Mouse (Mus musculus): ENCODE data around the gene Polr2m.
"Not testable (repeated sequence)": the region's sequence is repeated elsewhere in the genome, so short reads cannot be mapped to it uniquely, and the experiment has no call there.

Polr2m gene

GRCm38 (mm10) chr9:71485475-71486094 lies at the start of gene Polr2m:
TSS of gene Polr2m (minus strand) at chr9:71485935.
- peak; percentile 93 for DNase-seq (ENCODE audit: low read depth, low spot score)

GRCm38 (mm10) chr9:71535036-71535435 lies 49.3 kb upstream of the Polr2m start:
- DNase-seq (ENCODE audit: low read depth, low spot score): no peak

GRCm38 (mm10) chr9:71529960-71530359 lies 44.2 kb upstream of the Polr2m start:
- DNase-seq (ENCODE audit: low read depth, low spot score): peak; percentile 32

- DNase-seq (ENCODE audit: low read depth, low spot score): no peak
Observed at GRCm38 (mm10) chr9:71527438-71527837, 41.7 kb upstream of the Polr2m start.

DNA sequence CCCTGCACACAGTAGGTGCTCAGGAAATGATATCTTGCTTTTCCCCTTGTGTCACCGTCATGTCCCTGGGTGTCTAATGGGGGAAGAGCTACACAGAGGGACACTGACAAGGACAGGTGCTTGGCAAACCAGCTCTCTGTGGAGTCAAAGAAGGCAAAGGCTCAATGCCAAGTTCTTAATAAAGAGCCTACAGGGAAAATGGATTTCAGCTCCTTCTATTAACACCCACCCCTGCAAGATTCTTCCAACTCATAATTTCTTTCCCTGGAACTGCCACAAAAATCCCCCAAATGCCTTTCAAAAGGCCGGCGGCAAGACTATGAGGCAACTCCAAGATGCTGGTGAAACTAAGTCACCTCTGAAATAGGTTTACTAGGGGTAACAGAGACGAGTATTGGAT lies 38.2 kb upstream of the Polr2m start:
- DNase-seq (ENCODE audit: low read depth, low spot score): no peak

GRCm38 (mm10) chr9:71519836-71520235 lies 34.1 kb upstream of the Polr2m start:
- DNase-seq (ENCODE audit: low read depth, low spot score): no peak

DNA sequence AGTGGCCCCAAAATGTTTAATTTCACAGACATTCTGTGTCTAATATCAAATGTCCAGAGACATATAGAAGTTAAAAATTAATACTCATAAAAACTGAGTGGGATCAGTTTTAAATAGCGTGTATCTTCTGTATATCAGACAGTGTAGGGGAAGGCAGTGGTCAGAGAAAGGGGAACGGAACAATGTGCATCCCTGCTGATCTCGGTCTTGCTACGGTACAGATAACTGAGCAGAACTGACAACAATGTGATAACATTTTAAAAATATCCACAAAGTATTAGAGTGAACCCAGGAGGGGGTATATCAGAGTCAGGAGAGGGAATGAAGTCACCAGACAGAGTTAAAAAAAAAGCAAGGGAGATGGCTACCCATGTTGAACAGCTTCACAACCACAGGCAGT lies 31.8 kb upstream of the Polr2m start:
- DNase-seq (ENCODE audit: low read depth, low spot score): no peak

DNA sequence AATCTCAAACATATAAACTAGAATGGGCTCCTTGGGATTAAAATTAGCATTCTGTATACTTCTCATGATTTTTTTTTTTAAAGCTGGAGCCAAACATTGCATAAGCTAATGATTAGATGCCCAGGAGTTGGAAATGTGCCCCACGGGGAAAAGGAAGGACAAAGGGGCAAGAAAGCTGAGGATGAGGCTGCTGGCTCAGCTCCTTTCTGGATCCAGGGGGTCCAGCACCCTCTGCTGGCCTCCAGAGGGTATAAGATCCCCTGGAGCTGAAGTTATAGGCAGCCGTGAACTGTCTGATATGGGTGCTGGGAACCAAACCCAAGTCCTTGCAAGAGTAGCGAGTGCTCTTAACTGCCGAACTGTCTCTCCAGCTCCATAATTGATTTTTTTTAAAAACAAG lies 30.1 kb upstream of the Polr2m start:
- peak; percentile 55 for DNase-seq (ENCODE audit: low read depth, low spot score)

- no peak for DNase-seq (ENCODE audit: low read depth, low spot score)
Observed at GRCm38 (mm10) chr9:71513566-71513965, 27.8 kb upstream of the Polr2m start.

DNA sequence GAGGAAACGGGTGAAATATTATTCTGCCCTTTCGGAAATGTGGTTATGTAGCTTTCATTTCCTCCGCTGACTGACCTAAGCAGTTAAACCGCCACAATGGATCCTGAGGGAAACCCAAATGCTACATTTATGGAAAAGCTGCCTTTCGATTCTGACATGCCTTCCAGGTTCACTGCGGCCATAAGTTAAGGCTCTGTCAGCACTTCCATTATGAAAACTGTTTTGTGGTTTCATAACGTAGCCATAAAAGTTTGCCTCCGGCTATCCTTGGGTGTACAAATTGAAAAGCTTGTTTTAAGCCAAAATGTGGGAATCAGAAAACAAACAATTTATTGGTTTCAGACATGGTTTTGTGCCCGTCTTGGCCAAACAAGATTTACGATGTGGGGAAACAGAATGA lies 27.2 kb upstream of the Polr2m start:
- DNase-seq (ENCODE audit: low read depth, low spot score): no peak

DNA sequence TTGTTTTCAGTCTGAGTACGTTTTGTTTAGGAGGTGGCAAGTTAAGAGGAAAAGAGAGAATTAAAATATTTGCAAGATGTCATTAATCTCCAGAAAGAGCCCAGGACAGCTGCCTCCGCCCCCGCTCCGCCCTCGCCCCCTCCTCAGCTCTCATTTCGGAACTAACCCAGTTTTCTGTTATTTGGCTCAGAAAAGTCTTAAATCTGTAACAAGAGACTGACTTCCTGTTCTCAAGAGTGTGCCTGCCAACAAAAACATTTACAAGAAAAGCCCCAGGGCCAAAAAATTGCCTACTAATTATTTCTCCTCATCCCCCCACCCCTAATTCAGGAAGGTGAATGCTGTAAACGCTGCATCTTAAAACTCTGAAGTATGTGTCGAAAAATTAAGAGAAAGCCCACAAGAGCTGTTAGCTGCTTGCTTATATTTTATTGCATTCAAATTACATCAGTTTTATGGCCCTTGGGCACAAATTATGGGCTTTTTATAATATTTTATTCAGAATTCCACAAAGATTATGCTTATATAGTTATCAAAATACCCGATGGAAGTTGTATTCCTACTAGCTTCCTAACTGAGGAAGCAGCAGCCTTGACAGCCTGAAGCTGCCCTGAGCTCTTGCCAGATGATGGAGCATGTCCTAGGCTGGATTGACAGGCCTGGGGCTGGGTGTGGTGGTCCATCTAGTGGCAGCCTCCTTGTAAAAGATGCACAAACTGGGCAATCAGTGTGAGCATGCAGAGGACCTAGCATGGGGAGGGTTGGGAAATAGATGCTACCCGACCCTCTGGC lies 12.9 kb upstream of the Polr2m start:
- DNase-seq (ENCODE audit: low read depth, low spot score): no peak

DNA sequence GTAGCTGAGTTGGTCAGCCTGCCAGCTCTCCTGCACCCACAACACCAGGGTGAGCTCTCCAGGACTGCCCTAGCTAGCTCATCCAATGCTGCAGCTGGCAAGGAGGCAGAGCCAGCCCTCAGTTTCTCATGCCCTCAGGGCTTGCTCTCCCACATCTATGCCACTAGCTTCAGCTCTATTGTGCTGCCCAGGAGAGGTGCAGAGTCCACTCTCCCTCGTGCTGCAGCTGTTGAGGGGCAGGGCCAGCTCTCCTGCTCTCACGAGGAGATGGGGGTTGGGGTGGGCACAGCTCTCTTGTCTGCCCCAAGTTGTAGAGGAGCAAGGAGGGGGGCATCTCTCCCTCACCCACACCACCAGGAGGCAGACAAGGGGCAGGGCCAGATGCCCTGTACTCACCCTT lies 10.9 kb upstream of the Polr2m start:
- DNase-seq (ENCODE audit: low read depth, low spot score): no peak

- peak; percentile 71 for DNase-seq (ENCODE audit: low read depth, low spot score)
Observed at GRCm38 (mm10) chr9:71493771-71494170, 8.0 kb upstream of the Polr2m start.

GRCm38 (mm10) chr9:71492296-71493025 lies 6.7 kb upstream of the Polr2m start:
- DNase-seq (ENCODE audit: low read depth, low spot score): peak; percentile 70

GRCm38 (mm10) chr9:71490076-71490475 lies 4.3 kb upstream of the Polr2m start:
- peak; percentile 66 for DNase-seq (ENCODE audit: low read depth, low spot score)

GRCm38 (mm10) chr9:71486127-71486526 lies 392 bp upstream of the Polr2m start:
- no peak for DNase-seq (ENCODE audit: low read depth, low spot score)

DNA sequence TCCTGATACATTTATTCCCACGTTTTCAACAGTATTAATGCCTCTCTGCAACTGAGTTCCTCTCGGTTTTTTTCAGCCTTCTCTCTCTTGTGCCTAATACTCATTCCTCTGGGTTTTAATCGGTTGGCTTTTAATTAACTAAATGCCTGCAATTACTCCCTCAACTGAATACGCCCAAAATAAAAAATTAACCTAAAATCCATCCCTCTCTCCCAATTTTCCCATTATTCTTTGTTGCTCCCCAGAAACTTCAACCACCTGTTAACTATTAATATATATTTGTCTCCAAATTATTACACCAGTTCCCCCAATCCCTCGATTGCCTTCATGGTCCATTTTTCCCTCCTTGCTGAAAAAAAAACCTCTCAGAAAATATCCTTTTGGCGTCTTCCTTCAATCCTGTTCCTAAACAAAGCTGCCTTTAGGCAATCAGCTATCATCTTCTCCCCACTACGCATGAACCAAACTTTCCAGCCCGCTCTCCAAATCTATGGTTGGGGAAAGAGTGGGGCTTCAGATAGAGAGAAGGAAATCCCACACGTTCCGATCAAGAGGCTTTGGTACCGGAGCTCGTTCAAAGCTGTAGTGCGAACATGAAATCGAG lies 762 bp downstream of the Polr2m start:
- DNase-seq (ENCODE audit: low read depth, low spot score): no peak

- DNase-seq (ENCODE audit: low read depth, low spot score): not testable (repeated sequence)
Observed at GRCm38 (mm10) chr9:71483872-71484271, 1.9 kb downstream of the Polr2m start.

DNA sequence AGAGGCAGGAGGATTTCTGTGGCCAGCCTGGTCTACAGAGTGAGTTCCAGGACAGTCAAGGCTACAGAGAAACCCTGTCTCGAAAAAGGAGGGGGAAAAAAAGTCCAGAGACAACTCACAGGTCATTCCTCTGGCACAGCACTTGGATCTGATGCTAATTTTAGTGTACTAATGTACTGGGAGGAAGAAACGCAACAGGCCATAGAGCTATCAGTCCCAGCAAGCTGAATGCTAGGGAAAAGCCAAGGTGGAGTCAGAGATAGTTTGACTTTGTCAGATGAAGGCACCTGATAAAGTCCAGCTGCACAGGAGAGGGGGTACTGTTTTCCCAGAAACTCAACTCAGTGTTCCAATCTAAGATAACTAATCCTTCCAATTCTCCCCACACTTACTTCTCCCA lies 5.4 kb downstream of the Polr2m start:
- no peak for DNase-seq (ENCODE audit: low read depth, low spot score)

DNA sequence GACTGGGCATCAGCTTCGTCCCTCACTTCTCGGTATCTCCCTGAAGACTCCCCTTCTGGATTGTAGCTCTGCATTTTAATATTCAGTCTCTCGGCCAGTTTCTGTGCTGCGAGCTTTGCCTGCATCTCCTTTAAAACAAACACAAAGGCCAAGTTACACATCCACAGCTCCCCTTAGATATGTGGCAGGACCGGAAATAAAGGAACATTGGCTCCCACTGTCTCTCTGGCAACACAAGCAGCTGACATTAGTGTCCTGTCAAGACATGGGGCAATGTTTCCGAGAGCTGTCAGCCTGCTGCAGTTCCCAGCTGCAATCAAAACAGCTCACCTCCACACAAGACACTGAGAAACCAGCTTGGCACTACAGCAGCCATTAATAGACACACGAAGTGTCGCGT lies 6.3 kb downstream of the Polr2m start:
- no peak for DNase-seq (ENCODE audit: low read depth, low spot score)

GRCm38 (mm10) chr9:71478596-71478995 lies 7.1 kb downstream of the Polr2m start:
- DNase-seq (ENCODE audit: low read depth, low spot score): no peak

DNA sequence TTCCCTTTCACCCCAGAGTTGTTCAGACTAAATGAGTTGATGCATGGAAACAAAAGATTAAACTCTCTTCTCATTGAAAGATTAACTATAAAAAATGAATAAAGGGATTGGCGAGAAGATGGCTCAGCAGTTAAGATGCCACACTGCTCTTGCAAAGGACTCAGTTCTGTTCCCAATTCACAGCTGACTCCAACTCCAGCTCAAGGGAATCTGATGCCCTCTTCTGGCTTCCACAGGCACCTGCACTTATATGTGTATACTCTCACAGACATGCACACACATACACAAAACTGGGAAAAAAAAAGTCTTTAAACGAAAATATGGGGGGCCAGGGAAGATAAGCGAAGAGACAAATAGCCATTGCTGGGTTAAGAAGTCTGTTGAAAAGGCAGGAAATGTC lies 9.1 kb downstream of the Polr2m start:
- peak; percentile 49 for DNase-seq (ENCODE audit: low read depth, low spot score)

Measured in ES-CJ7 (cell line).